Mouse (Mus musculus) skeletal muscle tissue, postnatal 0 days (tissue): ENCODE results near the gene Rnaset2a. TPM values are rescaled to one million over a fixed set of nuclear protein-coding genes. Genes with fewer than 3 reads are reported as not detected.

Source experiments
- polyA plus RNA-seq: library from polyadenylated mRNA; unstranded; fragments of >200 nt; fragmentation: Nextera tagmentation; extraction: Ambion mirVana; gene quantifications from 2 replicates; pipeline ENCODE4 v1.2.1, GENCODE M21; 2015

Rnaset2a gene
- 42.7 and 43.2 TPM in 2 replicates for polyA plus RNA-seq

GRCm38 (mm10) chr17:8147439-8148316, at the start of gene Rnaset2a, which contains the start of gene Gm49673:
TSS of gene Rnaset2a (minus strand) at chr17:8148097.
TSS of gene Gm49673 (minus strand) at chr17:8147788.

GRCm38 (mm10) chr17:8164701-8165607, 17.1 kb upstream of the Rnaset2a start, which contains the start of gene Fgfr1op:
TSS of gene Fgfr1op (plus strand) at chr17:8165501.

Other genes with a start within 250 kb of the Rnaset2a start
- gene Tagap, start 222.1 kb downstream of the Rnaset2a start, polyA plus RNA-seq = 0.21 and 0.27 TPM in 2 replicates
- 43.7 and 46.3 TPM in 2 replicates for gene Rsph3a, start 202.5 kb downstream of the Rnaset2a start, polyA plus RNA-seq
- gene Gm49673, start 309 bp downstream of the Rnaset2a start, polyA plus RNA-seq = 0.08 TPM in 1 of 2 replicates, not detected in the other
- gene Fgfr1op, start 17.4 kb upstream of the Rnaset2a start, polyA plus RNA-seq = 19.1 and 20.5 TPM in 2 replicates
- 0.13 TPM in 1 of 2 replicates, not detected in the other for gene Ccr6, start 87.9 kb upstream of the Rnaset2a start, polyA plus RNA-seq
- 553 and 568 TPM in 2 replicates for gene Mpc1, start 134.8 kb upstream of the Rnaset2a start, polyA plus RNA-seq
- gene Sft2d1, start 163.0 kb upstream of the Rnaset2a start, polyA plus RNA-seq = 45.4 and 54.9 TPM in 2 replicates
- not detected in 2 replicates for gene Prr18, start 189.4 kb upstream of the Rnaset2a start, polyA plus RNA-seq
- gene T2, start 207.9 kb upstream of the Rnaset2a start, polyA plus RNA-seq = not detected in 2 replicates